Mouse (Mus musculus) left cerebral cortex, adult 9 months (tissue): ENCODE results near the gene Med15.

Experiments used
- DNase-seq, 2 experiments: peaks; one replicate each; pipeline ENCODE4 v3.0.0; 2022; ENCODE audit warnings: low spot score in 2 of 2

Gene Med15

GRCm38 (mm10) chr16:17649925-17650605 lies 82.6 kb downstream of the Med15 start:
- peak in 1 of 2 experiments; percentile 44 for DNase-seq

- no peak for DNase-seq
Observed at GRCm38 (mm10) chr16:17647566-17648340, 84.9 kb downstream of the Med15 start.

- no peak for DNase-seq
Observed at GRCm38 (mm10) chr16:17647156-17647555, 85.5 kb downstream of the Med15 start.

- peak; percentile 46 to 78 for DNase-seq
Observed at GRCm38 (mm10) chr16:17646310-17647114, 86.2 kb downstream of the Med15 start, which contains the start of gene Ccdc74a. Ccdc74a (plus strand) TSS chr16:17646470.

GRCm38 (mm10) chr16:17643437-17643990 lies 89.2 kb downstream of the Med15 start:
- no peak for DNase-seq

GRCm38 (mm10) chr16:17642311-17642710 lies 90.4 kb downstream of the Med15 start:
- DNase-seq = no peak

- DNase-seq = no peak
Observed at GRCm38 (mm10) chr16:17641301-17641700, 91.4 kb downstream of the Med15 start.

- no peak for DNase-seq
Observed at GRCm38 (mm10) chr16:17640706-17641105, 92.0 kb downstream of the Med15 start.

- no peak for DNase-seq
Observed at GRCm38 (mm10) chr16:17639951-17640350, 92.7 kb downstream of the Med15 start.

GRCm38 (mm10) chr16:17639081-17639480 lies 93.6 kb downstream of the Med15 start:
- DNase-seq = no peak

GRCm38 (mm10) chr16:17638036-17638628 lies 94.6 kb downstream of the Med15 start:
- no peak for DNase-seq

GRCm38 (mm10) chr16:17637610-17638009 lies 95.1 kb downstream of the Med15 start:
- DNase-seq = no peak

- no peak for DNase-seq
Observed at GRCm38 (mm10) chr16:17636904-17637303, 95.8 kb downstream of the Med15 start.

GRCm38 (mm10) chr16:17633481-17634181 lies 99.1 kb downstream of the Med15 start:
- no peak for DNase-seq

GRCm38 (mm10) chr16:17632580-17632979 lies 100.1 kb downstream of the Med15 start:
- no peak for DNase-seq

GRCm38 (mm10) chr16:17626269-17626555 lies 106.5 kb downstream of the Med15 start:
- no peak for DNase-seq

GRCm38 (mm10) chr16:17625488-17626268 lies 107.0 kb downstream of the Med15 start:
- DNase-seq = no peak

GRCm38 (mm10) chr16:17621936-17622335 lies 110.8 kb downstream of the Med15 start:
- no peak for DNase-seq

- DNase-seq = peak in 1 of 2 experiments; percentile 91
Observed at GRCm38 (mm10) chr16:17619198-17620105, 113.2 kb downstream of the Med15 start, which contains the start of gene Smpd4. Smpd4 (plus strand) TSS chr16:17619354.
